Mouse (Mus musculus) lung, postnatal 25 days (tissue): Measurements from ENCODE around the gene Dock1.

Source experiments
- DNase-seq: peaks from one replicate; pipeline ENCODE4 v3.0.0; 2022; ENCODE audit warnings: low spot score

Dock1 gene

DNA sequence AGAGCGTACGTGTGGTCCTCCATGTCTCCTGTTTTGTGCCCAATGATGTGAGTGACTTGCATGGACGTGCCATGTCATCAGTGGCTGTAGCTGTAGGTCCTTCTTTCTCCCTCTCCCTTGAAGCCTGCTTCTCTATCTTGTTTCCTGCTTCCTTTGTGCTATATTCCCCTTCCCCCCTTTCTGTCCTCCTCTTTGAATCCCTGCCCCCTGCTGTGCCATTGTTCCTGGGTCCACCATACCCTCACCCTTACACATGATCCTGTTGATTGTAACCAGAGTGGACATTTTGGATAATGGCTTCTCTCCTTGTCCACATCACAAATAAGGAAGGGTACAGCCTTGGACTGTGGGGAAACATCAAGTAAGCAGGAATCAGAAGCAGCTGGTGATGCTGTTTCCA, 81.0 kb downstream of the Dock1 start:
- no peak for DNase-seq

- no peak for DNase-seq
Measured at GRCm38 (mm10) chr7:134753417-134753816, 83.0 kb downstream of the Dock1 start.

- DNase-seq = no peak
Measured at GRCm38 (mm10) chr7:134757605-134758004, 87.2 kb downstream of the Dock1 start.

DNA sequence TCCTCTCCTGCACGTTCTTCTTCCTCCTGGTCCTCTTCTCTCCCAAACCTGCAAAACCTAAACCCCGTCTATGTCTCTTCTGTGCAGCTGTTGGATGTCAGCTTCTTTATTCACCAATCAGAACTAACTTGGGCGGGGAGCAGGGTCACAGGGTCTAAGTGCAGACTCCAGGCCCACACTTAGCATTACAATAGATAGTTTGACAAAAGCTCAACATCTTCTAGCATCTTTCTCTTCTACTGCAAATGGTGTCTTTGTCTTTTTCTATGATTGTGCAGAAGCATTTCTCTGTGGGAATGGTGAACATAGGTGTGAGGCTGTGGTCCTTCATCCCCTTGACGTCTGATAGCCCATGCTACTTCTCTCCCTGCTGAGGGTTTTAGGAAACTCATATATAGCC, 91.3 kb downstream of the Dock1 start:
- no peak for DNase-seq

DNA sequence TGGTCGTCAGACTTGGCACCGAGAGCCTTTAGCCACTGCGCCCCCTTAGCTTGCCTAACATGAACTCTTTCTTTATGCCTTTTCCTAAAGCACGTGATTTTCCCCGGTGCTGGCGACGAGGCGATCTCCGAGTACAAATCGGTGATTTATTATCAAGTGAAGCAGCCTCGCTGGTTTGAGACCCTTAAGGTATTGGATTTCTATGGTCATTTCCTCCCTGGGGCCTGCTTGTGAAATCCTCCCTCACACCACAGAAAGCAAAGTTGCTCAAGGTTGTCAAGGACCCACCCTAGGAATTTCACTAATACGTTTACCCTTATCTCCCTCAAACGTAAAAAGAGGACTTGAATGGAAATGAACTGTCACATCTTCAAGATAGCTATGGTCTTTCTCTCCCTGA, 94.7 kb downstream of the Dock1 start:
- DNase-seq = no peak

DNA sequence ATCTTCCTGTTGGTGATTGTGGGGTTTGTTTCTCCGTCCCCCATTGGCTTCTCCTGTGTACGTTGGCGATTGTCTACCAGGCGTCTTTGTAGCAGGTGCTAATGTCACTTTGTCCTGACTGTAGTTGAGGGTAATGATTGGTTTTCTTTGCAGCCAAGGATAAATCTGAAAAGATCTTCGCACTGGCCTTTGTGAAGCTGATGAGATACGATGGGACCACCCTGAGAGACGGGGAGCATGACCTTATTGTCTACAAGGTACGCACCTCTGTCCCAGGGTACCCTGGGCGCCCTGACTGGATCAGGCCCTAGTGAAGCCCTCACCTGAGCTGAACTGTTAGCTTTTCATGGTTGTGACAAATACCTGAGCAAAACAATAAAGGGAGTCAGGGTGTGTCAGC, 100.9 kb downstream of the Dock1 start:
- no peak for DNase-seq

GRCm38 (mm10) chr7:134772363-134772762, 101.9 kb downstream of the Dock1 start:
- peak; percentile 2 for DNase-seq

DNA sequence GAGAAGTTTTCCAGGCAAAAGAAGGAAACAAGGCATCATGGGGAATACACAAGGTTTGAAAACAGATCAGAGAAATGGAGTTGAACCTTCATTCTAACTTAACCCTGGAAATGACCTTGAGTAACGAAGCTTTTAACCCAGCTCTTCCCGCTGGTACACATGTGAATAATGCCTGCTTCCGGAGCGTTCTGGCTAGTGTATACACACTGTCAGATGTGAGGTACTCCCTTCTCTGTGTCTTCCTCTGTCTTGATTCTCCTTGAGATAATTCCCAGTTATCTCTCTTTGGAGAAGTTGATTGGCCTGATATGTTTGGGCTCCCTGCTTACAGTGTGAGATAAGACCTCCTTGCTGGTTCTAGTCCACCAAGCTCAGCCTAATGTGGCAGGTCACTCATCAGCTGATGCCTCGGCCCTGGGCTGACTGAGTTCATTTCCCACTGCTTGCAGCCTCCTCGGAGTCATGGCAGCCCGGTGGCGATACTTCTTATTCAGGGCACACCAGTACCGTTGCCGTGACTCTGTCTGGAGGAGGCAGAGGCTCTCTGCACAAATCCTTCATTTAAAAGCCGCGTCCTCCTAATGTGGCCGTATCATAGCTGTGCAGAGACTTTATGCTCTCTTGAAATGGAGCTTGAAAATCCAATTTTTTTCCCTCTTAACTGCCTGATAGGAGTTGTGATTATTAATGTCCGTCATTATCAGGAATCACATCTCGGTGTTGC, 102.6 kb downstream of the Dock1 start:
- DNase-seq = no peak

DNA sequence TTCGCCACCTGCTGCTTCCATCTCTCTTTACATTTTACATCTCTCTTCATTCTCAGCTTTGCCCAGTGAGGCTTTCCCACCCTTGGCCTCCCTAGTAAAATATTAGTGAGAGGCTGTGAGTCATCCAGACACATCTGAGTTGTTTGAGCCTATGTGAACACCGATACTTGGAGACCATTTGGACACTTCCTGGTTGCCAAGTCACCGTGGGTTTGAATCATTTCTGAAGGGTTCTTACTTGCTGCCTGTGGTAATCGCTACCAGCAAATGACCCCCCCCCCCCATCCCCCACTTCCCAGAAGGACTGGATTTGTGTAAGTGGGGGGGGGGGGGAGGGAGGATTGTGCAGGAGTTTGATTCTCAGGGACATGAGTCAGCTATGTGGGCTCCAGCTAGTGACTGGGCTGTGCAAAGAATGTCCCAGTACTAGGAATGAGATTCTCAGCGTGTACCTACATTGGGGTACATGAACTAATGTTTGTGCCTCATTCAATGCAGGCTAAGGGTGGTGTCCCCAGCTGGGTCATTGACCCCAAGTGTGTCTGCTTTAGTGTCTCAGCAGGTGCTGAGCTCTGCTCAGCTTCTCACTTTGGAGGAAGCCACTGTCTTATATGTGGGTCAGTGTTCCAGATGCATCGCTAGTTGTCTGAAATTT, 103.4 kb downstream of the Dock1 start:
- DNase-seq = no peak

DNA sequence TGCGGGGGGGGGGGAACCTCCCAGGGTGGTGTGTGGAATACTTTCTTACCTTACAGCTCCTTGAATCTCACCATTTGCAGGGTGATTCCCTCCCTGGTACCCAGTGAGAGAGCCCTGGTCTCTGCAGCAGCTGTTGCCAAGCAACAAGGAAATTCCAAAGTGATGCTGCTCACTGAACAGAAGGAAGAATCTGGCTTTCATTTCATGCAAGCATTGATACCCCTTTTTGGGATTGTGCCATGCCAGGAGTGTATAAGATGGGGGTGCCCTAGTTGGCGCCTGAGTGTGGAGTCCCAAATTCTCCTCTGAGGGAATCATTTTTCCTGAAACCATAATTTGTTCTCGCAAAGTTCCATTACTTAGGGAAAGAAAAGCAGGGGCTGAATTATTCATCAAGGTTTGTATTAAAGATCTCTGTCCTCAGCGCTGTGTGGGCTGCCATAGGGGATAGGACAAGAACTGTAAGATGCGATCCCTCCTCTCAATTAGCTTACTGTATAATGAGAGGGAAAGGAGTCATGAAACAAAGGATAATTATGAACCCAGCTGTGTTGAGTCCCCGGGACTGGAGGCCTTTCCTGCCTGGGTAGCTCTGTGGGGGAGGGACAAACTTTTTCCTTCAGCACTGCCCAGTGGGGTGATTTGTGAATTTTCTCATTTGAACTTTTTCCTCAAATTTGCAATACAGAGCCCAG, 104.2 kb downstream of the Dock1 start:
- DNase-seq = no peak

GRCm38 (mm10) chr7:134775671-134776070, 105.2 kb downstream of the Dock1 start:
- no peak for DNase-seq

GRCm38 (mm10) chr7:134776306-134776705, 105.9 kb downstream of the Dock1 start:
- DNase-seq = no peak

DNA sequence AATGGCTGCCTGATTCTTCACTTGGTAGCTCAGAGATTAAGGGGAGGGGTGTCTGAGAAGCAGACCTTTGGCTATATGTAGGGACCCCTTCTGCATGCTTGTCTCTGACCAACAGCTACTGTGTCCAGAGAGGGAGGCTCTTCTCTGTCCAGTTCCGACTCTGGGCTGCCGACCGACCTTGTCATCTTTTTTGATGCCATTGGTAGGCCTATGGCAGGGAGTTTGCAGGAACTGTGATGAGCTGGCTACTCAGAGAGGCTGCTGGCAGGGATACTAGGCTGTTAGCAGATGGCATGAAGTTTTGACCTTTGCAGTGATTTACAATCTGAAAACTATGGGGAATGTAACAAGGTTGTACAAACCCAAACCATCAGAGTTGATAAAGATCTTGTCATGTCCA, 109.3 kb downstream of the Dock1 start:
- no peak for DNase-seq

- no peak for DNase-seq
Measured at GRCm38 (mm10) chr7:134787110-134787509, 116.7 kb downstream of the Dock1 start.

GRCm38 (mm10) chr7:134794889-134795288, 124.4 kb downstream of the Dock1 start:
- no peak for DNase-seq

DNA sequence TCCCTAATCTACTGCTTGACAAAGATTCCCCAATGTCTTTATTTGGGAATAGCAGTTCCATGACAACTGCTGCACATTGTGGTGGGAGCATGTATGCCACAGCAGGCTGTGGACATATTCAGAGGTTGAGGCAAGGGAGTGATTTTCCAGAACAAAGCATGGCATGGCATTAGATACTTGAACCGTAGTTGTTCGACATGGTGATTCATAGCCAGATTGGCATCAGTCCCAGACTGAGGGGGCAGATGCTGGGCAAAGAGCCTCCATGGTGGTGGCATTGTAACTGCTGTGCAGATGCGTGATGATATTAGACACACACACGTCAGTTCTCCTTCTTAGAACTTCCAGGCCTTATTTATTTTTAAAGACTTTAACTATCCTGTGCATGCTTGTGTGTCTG, 129.6 kb downstream of the Dock1 start:
- no peak for DNase-seq

DNA sequence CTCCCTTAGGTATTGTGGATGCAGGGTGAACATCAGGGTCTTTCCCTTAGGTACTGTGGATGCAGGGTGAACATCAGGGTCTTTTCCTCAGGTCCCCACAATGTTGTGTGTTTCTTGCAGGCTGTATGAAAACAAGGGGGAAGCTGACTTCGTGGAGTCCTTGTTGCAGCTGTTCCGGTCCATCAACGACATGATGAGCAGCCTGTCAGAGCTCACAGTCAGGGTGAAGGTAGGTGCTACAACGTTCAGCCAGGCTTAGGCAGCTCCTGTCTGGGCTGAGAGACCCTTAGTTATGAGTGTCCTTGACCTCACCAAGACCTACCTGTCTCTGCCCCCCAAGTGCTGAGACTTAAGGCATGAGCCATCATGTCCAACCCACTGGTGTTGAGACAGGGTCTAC, 134.0 kb downstream of the Dock1 start:
- no peak for DNase-seq

GRCm38 (mm10) chr7:134806799-134807198, 136.3 kb downstream of the Dock1 start:
- DNase-seq = no peak

- no peak for DNase-seq
Measured at GRCm38 (mm10) chr7:134808406-134808805, 138.0 kb downstream of the Dock1 start.

- no peak for DNase-seq
Measured at GRCm38 (mm10) chr7:134809241-134809975, 139.0 kb downstream of the Dock1 start.

DNA sequence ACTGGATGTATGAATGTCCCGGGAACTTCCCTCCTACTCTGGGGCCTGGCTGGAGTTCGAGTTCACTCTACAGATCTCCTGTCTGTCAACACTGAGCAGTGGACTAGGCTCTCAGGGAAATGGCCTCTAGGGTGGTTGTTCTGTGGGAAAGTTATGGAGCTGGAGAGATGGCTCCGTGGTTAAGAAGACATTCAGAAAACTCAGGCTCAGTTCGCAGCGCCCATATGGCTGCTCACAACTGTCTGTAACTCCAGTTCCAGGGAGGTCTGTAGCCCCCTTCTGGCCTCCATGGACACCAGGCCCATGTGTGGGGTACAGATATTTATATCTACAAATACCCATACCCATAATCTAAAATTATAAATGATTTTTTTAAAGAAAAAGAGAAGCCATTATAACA, 148.0 kb downstream of the Dock1 start:
- no peak for DNase-seq

DNA sequence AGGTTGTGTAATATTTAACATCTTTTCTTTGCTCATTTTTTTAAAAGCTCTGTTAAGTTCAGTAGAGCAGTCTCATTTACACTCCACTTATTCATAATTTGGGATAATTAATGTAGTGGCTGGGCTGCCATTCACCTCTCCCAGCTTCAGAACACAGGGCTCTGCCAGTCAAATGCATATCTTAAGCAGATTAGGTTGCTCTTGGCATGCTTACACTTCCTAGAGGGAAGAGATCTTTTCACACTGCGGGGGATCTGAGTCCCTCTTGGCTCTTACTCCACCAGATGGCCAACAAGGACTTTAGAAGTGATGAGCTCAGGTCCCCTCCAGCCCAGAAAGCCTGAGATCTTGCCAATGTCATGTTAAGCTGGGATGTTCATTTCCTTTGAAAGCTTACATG, 150.8 kb downstream of the Dock1 start:
- DNase-seq = no peak

GRCm38 (mm10) chr7:134822006-134822405, 151.6 kb downstream of the Dock1 start:
- DNase-seq = no peak
